Mouse (Mus musculus) midbrain, embryonic 12.5 days (tissue): ENCODE data around the gene Pitx1. TPM values are rescaled to one million over a fixed set of nuclear protein-coding genes. Genes with fewer than 3 reads are reported as not detected.

Experiments
- ATAC-seq: fragments of 200-750 bp; cut with Nextera tagmentation; 2 replicates; pipeline ENCODE4 v1.8.0; 2017; ENCODE audit warnings: low read depth, moderate TSS enrichment, moderate library complexity; ENCODE audit not compliant: low FRiP score
- H3K27ac ChIP-seq: fragments of 300-500 bp; sonication (generic); replicated peaks from 2 replicates; pipeline ENCODE4 v1.5.1; 2016; ENCODE audit warnings: mild to moderate bottlenecking
- H3K27me3 ChIP-seq: fragments of 300-500 bp; sonication (generic); 2 replicates; pipeline ENCODE4 v1.6.1; 2016; ENCODE audit warnings: mild to moderate bottlenecking
- H3K36me3 ChIP-seq: fragments of 300-500 bp; sonication (generic); 2 replicates; pipeline ENCODE4 v1.6.1; 2016
- H3K4me1 ChIP-seq: fragments of 300-500 bp; sonication (generic); 2 replicates; pipeline ENCODE4 v1.6.1; 2016
- H3K4me2 ChIP-seq: fragments of 300-500 bp; sonication (generic); replicated peaks from 2 replicates; pipeline ENCODE4 v1.6.1; 2016; ENCODE audit warnings: mild to moderate bottlenecking, moderate library complexity
- H3K4me3 ChIP-seq: fragments of 300-500 bp; sonication (generic); 2 replicates; pipeline ENCODE4 v1.5.1; 2016; ENCODE audit warnings: mild to moderate bottlenecking
- H3K9ac ChIP-seq: fragments of 300-500 bp; sonication (generic); replicated peaks from 2 replicates; pipeline ENCODE4 v1.6.1; 2016; ENCODE audit warnings: mild to moderate bottlenecking, moderate library complexity
- H3K9me3 ChIP-seq: fragments of 300-500 bp; sonication (generic); 2 replicates; pipeline ENCODE4 v1.6.1; 2016; ENCODE audit warnings: mild to moderate bottlenecking
- WGBS: fragments of 180-500 bp; shearing (Covaris S2); methylation state at CpG from one replicate; pipeline ENCODE4 v1.1.7; 2016; 5-methylcytosine and 5-hydroxymethylcytosine counted together
- polyA plus RNA-seq: library from polyadenylated mRNA; unstranded; fragments of >200 nt; fragmentation: Nextera tagmentation; extraction: Ambion mirVana; gene quantifications from 2 replicates; pipeline ENCODE4 v1.2.1, GENCODE M21; 2016

Gene Pitx1
- polyA plus RNA-seq, 1 experiment from 2014 or later = 2.7 TPM

DNA sequence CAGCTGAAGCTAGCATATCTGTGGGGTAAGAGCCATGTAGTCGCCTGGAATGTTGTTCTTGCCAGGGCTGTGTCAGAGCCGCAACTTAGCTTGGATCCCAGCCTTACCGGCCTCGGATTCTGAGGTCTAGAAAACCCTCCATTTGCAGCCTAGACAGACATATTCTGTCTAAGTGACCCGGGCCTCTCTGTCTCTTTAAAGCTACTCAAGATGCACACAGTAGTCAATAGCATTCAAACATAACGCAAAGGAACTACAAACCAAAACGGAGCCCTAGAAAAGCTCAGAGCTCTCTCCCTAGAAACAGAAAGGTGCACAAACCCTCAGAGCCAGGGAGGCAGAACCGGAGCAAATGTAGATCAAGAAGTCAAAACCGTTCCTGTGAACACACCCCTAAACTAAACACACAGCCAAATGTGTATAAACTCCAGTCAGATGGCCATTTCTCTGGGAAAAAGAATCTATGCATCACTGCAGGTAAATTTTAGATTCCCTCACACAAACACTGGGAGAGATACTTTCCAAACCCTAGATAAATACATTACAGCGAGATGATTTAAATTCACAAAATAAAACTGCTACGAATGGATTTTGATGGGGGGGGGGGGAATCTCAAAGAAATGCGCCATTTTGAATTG lies 6.9 kb downstream of the Pitx1 start:
- 2% methylated on average over 12 of the region's 12 CpGs for WGBS
- Histone ChIP-seq H3K36me3 (no peaks in the 10 kb centered on the region), H3K9ac (no peak overlapping the region), H3K4me1 (peaks cover 42% of the 10 kb centered on the region), H3K9me3 (no peaks in the 10 kb centered on the region), H3K4me3 (no peak overlapping the region), H3K4me2 (no peak overlapping the region), H3K27ac (no peak overlapping the region), H3K27me3 (peaks cover 93% of the 10 kb centered on the region)
- no peak for ATAC-seq

DNA sequence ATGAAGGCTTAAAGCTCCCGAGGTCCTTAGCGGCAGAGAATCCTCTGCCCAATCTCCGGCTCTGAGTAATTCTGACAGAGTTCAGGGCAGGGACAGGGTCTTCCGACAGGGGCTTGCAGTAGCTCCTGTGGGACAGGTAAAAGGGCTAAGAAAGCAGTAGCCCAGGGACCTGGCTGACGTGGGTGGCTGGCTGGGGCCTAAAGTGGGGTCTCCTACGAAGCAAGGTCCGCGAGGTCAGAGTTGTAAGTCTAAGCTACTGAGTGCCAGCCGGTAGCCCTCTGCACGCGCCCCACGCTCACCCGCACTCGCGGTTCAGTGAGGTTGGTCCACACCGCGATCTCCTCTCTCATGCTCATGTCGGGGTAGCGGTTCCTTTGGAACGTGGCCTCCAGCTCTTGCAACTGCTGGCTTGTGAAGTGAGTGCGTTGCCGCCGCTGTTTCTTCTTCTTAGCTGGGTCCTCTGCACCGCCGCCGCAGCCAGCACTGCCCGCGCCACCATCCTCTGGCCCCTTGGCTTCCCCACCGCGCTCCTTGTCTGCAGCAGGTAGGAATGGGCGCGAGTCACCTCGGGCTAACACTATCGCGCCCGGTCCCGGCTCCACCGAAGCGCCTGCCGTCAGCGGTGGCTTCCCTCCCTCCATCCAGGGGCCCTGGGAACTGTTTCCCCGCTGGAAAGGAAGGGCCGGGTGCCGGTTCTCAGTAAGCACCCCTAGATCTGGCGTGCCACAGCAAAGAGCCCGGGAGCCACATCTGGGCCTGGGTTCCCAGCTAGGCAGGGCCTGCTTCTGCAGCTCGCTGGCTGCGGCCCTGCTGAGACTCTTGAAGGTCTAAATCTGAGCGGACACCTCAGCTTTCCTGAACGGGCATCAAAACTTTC lies 7.6 kb downstream of the Pitx1 start:
- 0 out of 2 replicates have a peak overlapping the region, but pooled peaks have one; percentile 2 for H3K4me2 ChIP-seq
- no peak for ATAC-seq
- peak overlapping the region; percentile 7; the same call in 1 of the 2 replicates for H3K4me3 ChIP-seq
- no peaks in the 10 kb centered on the region for H3K36me3 ChIP-seq
- peaks cover 93% of the 10 kb centered on the region for H3K27me3 ChIP-seq
- H3K4me1 ChIP-seq = peaks cover 42% of the 10 kb centered on the region
- WGBS = 1% methylated on average over 50 of the region's 50 CpGs
- no peak overlapping the region for H3K27ac ChIP-seq
- no peaks in the 10 kb centered on the region for H3K9me3 ChIP-seq
- H3K9ac ChIP-seq = no peak overlapping the region

DNA sequence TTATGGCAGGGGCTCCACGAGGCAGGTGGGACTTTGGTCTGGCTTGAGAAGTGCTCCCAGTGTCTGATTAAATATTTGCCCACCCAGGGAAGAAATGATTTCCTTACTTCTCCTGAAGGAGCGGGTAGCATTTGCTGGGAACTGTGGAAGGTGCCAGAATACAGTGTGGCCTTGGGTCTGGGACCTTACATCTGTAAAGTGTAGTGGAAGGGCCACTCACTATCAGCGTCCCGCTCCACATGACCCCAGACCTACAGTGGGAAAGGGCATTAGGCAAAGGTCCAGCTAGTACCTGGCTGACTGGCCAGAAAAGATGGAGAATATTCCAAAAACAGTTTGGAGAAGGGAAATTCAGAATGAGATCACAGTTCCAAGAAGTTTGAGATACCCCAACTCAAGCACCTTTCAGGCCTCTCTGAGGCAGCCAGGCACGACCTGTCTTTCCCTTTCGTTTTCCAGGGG lies 8.3 kb downstream of the Pitx1 start:
- ATAC-seq = no peak
- Histone ChIP-seq H3K27ac (no peak overlapping the region), H3K4me1 (peaks cover 42% of the 10 kb centered on the region), H3K4me3 (no peak overlapping the region), H3K36me3 (no peaks in the 10 kb centered on the region), H3K4me2 (no peak overlapping the region), H3K27me3 (peaks cover 93% of the 10 kb centered on the region), H3K9me3 (no peaks in the 10 kb centered on the region), H3K9ac (no peak overlapping the region)
- WGBS = under 1% methylated on average over 6 of the region's 6 CpGs

DNA sequence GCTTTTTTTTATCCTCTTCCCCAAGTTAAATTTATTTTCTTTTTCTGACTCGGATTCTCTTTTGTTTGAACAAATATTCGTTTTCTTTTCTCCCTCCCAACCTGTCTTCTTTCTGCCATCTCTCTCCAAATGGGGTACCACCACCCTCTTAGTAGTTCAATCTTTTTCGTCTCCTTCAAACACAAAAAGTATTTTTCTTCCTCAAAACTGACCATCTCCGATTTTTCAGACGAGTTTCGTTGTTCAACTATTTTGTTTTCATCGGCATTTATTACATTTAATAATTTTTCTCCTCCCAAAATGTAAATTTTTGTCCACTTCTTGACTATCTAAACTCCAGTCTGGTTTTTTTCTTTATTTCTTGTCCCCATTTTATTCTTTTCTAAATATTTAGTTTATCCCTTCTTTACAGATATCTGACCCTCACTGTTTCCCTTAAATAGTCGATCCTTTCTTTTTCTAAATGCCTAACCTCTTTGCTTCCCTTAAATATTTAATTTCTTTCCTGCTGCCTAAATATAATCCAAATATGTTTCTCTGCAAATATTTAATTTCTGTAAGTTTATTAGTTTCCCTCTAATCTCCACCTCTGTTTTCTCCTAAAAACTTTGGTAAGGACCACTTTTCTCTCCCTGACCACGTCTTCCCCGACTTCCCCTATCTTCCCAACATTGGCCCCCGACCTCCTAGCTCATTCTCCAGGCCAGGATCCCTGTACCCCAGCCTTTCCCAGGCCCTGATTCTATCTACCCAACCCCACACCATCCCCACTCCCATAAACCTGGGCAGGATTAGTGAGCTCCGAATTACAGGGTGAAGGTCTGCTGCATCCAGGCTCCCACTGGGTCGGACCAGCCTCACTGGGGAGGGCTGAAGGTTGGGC lies 9.0 kb downstream of the Pitx1 start:
- no peak overlapping the region for H3K4me3 ChIP-seq
- 2% methylated on average over 13 of the region's 13 CpGs for WGBS

DNA sequence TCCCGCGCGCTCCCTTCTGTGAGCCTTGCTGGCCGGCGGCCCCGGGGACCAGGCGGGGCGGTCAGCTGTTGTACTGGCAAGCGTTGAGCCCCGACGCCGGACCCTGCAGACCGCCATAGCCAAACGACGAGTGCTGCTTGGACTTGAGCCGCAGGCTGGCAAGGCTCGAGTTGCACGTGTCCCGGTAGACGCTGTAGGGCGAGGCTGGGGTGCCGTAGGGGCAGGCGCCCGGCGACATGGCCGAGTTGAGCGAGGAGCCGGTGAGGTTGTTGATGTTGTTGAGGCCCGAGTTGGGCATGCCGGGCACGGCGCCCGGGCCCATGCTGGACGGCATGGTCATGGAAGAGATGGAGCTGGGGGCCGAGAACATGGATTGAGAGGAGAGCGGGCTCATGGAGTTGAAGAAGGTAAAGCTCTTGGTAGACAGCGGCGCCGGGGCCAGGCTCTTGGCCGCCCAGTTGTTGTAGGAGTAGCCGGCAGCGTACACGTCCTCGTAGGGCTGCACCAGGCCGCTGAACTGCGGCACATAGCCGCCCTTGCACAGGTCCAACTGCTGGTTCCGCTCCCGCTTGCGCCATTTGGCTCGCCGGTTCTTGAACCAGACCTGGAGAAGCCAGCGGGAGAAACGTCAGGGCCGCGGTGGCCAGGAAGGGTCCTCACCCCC lies 9.9 kb downstream of the Pitx1 start:
- no peak for ATAC-seq
- Histone ChIP-seq H3K27me3 (peaks cover 93% of the 10 kb centered on the region), H3K27ac (no peak overlapping the region), H3K36me3 (no peaks in the 10 kb centered on the region), H3K9ac (no peak overlapping the region), H3K4me3 (no peak overlapping the region), H3K4me1 (peaks cover 33% of the 10 kb centered on the region), H3K9me3 (no peaks in the 10 kb centered on the region), H3K4me2 (0 out of 2 replicates have a peak overlapping the region, but pooled peaks have one; percentile 15)
- under 1% methylated on average over 56 of the region's 56 CpGs for WGBS

More for the DNA sequence above, 9.0 kb downstream of the Pitx1 start:
- Histone ChIP-seq H3K4me2 (no peak overlapping the region), H3K27me3 (peaks cover 93% of the 10 kb centered on the region), H3K36me3 (no peaks in the 10 kb centered on the region), H3K9me3 (no peaks in the 10 kb centered on the region), H3K27ac (no peak overlapping the region), H3K4me1 (peaks cover 42% of the 10 kb centered on the region), H3K9ac (no peak overlapping the region)
- no peak for ATAC-seq

DNA sequence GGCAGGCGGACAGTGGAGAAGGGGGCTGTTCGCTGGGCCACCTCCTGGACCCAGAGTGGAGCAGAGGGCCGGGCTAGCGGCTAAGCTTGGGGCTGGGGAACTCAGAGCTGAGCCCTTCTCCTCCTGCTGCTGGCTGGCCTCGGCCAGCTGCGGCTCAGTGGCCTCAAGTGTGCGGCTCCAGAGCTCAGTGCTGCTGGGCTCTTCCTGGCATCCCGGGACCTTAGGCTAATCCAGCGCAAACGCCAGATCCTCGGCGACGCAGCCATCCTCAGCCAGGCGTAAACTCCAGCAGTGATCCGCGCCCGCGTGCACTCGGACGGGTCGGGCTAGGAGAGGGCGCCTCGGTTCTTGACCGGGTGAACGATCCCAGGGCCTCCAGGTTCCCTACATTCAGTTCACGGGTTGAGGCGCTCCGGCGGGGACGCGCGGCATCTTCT lies 10.7 kb downstream of the Pitx1 start:
- ATAC-seq = peak; percentile 27; the same call in 1 of the 2 replicates

DNA sequence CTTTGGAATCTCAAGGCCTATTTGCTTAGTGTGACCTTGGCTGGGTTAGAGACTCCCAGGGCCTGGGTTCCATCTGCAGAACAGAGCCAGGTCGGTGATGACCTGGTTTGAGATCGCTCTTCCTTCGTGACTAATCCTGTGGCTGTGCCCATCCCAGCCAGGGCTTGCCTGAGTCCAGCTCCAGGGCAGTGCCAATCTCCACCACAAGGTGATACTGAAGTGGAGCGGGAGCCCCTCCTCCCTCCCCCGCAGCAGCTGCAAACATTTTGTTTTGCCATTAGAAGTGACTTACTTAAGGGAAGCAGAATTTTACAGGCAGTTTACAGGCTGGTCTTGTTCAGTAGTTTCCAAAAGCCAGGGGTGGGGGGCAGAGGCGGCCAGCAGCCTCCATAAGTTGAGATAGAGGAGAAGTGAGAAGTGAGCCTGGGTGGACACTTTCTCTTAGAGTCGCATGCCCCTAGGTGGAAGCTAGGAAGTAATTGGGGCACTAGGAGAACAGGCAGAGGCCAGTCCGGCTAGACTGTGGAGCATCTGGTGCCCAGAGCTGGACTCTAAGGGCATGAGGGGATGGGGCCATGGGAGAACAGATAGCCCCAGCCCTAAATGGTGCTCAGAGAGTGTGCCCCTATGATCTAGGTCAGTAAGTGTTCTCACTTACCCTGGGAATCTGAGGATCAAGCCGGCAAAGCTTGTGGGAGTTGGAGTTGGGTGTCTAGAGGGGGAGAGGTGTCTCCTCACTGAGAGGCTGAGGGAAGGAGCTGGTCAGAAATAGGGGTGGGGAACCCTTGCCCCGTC lies 11.6 kb downstream of the Pitx1 start:
- Histone ChIP-seq H3K4me3 (no peak overlapping the region), H3K27ac (no peak overlapping the region), H3K27me3 (peaks cover 84% of the 10 kb centered on the region), H3K4me1 (peaks cover 21% of the 10 kb centered on the region), H3K36me3 (no peaks in the 10 kb centered on the region), H3K9ac (no peak overlapping the region), H3K9me3 (no peaks in the 10 kb centered on the region), H3K4me2 (no peak overlapping the region)
- WGBS = 8% methylated on average over 10 of the region's 10 CpGs
- ATAC-seq = no peak

More for the DNA sequence above, 10.7 kb downstream of the Pitx1 start:
- Histone ChIP-seq H3K27me3 (peaks cover 91% of the 10 kb centered on the region), H3K4me2 (peak overlapping the region; percentile 26), H3K9me3 (no peaks in the 10 kb centered on the region), H3K4me1 (peaks cover 24% of the 10 kb centered on the region), H3K9ac (no peak overlapping the region; the same call in 1 of the 2 replicates), H3K27ac (no peak overlapping the region), H3K4me3 (peak overlapping the region; percentile 14), H3K36me3 (no peaks in the 10 kb centered on the region)
- under 1% methylated on average over 32 of the region's 32 CpGs for WGBS

DNA sequence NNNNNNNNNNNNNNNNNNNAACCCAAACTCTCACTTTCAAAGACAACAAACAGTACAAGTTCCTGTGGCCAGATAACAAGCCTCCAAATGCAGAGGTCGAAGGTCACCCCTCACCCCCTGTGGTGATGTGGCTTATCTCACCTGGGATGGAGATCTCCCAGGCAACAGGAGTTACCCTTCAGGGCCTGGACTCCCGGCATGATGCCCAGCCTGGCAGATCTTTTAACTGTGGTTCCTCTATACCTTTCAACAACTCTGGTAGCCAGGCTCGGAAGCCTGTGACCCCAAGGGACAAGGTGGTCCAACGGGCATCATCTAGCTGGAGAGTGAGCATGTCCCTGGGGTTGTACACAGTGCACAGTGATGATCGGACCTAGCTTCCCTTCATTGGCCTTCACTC lies 13.5 kb downstream of the Pitx1 start:
- 58% methylated on average over 5 of the region's 5 CpGs for WGBS

DNA sequence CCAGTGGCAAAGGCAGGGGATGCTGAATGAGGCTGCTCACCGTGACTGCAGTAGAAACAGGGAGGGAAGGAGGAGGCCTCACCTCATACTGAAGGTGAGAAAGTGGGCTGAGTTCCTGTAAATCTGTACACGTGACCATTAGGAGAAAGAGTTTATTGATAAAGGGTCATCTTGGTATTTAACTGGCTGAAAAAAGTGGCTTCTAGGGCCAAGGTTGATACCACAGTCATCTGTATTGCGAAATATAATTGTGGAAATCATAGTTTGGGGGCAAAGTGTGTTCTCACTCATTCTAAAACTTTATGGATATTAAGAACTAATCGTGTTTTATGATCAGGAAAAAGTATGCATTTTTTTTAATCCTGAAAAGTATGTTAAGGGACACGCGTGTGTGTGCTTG lies 21.2 kb downstream of the Pitx1 start:
- Histone ChIP-seq H3K27me3 (peaks cover 16% of the 10 kb centered on the region; the same call in 1 of the 2 replicates), H3K27ac (no peak overlapping the region), H3K9ac (no peak overlapping the region), H3K4me2 (no peak overlapping the region), H3K36me3 (no peaks in the 10 kb centered on the region), H3K4me3 (no peak overlapping the region), H3K9me3 (no peaks in the 10 kb centered on the region), H3K4me1 (no peaks in the 10 kb centered on the region)
- ATAC-seq = no peak
- WGBS = 81% methylated on average over 6 of the region's 6 CpGs

More for the DNA sequence above, 13.5 kb downstream of the Pitx1 start:
- Histone ChIP-seq H3K36me3 (no peaks in the 10 kb centered on the region), H3K9me3 (no peaks in the 10 kb centered on the region), H3K4me3 (no peak overlapping the region), H3K4me1 (peaks cover 15% of the 10 kb centered on the region), H3K9ac (no peak overlapping the region), H3K27me3 (peaks cover 76% of the 10 kb centered on the region), H3K27ac (no peak overlapping the region), H3K4me2 (no peak overlapping the region)
- no peak for ATAC-seq

DNA sequence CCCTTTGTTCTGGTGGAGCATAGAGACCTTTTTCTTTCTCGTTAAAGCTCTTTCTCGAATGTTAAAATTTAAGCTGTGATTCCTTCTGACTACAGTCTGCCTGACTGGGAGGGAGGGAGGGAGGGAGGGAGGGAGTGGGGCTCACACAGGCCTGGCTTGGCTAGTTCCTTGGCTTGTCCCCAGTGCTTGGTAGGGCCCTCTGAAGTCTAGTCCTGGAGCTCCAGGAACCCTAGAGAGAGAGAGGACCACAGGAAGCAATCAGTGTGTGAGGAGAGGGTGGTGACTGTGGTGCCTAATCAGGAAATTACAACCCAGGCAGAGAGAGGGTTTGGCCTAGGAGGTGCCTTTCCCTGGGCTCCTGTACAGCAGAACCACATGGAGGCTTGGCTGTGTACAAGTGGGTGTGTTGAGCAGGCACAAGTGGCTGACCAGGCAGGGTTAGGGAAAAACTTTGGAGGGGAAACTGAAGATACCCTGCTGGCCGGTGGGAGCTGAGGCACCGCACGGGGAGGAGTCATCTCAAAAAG lies 22.4 kb downstream of the Pitx1 start:
- Histone ChIP-seq H3K4me1 (no peaks in the 10 kb centered on the region), H3K27me3 (peaks cover 17% of the 10 kb centered on the region; the same call in 1 of the 2 replicates), H3K9me3 (no peaks in the 10 kb centered on the region), H3K36me3 (no peaks in the 10 kb centered on the region), H3K27ac (no peak overlapping the region), H3K4me2 (no peak overlapping the region), H3K9ac (no peak overlapping the region), H3K4me3 (no peak overlapping the region)
- ATAC-seq = no peak
- 58% methylated on average over 5 of the region's 5 CpGs for WGBS
